Mouse (Mus musculus) limb, embryonic 14.5 days (tissue): ENCODE results near the gene Rhoj. TPM values are rescaled to one million over a fixed set of nuclear protein-coding genes. Genes with fewer than 3 reads are reported as not detected.

Experiments
- ATAC-seq: fragments of 200-750 bp; cut with Nextera tagmentation; 2 replicates; pipeline ENCODE4 v1.8.0; 2017; ENCODE audit warnings: low read depth, moderate number of reproducible peaks, moderate TSS enrichment; ENCODE audit not compliant: low FRiP score
- DNase-seq: peaks from one replicate; pipeline ENCODE4 v3.0.0-alpha.2; 2015; ENCODE audit warnings: low spot score
- H3K27ac ChIP-seq: fragments of 300-500 bp; sonication (generic); replicated peaks from 2 replicates; pipeline ENCODE4 v1.5.1; 2014; ENCODE audit warnings: low read depth, mild to moderate bottlenecking, low read length, moderate library complexity, mixed read lengths
- H3K27me3 ChIP-seq: fragments of 300-500 bp; sonication (generic); 2 replicates; pipeline ENCODE4 v1.6.1; 2014; ENCODE audit warnings: low read length, mixed read lengths; ENCODE audit not compliant: control insufficient read depth, insufficient read depth
- H3K36me3 ChIP-seq: fragments of 300-500 bp; sonication (generic); 2 replicates; pipeline ENCODE4 v1.6.1; 2014; ENCODE audit warnings: mild to moderate bottlenecking, low read length, moderate library complexity, mixed read lengths; ENCODE audit not compliant: control insufficient read depth, insufficient read depth
- H3K4me1 ChIP-seq: fragments of 300-500 bp; sonication (generic); 2 replicates; pipeline ENCODE4 v1.6.1; 2014; ENCODE audit warnings: antibody characterized with exemption, low read length, mixed read lengths; ENCODE audit not compliant: control insufficient read depth, insufficient read depth
- H3K4me2 ChIP-seq: fragments of 300-500 bp; sonication (generic); replicated peaks from 2 replicates; pipeline ENCODE4 v1.6.1; 2014; ENCODE audit warnings: low read depth, mild to moderate bottlenecking, low read length, moderate library complexity; ENCODE audit not compliant: severe bottlenecking
- H3K4me3 ChIP-seq: fragments of 300-500 bp; sonication (generic); replicated peaks from 2 replicates; pipeline ENCODE4 v1.5.1; 2014; ENCODE audit warnings: low read length
- H3K9ac ChIP-seq: fragments of 300-500 bp; sonication (generic); 2 replicates; pipeline ENCODE4 v1.6.1; 2014; ENCODE audit warnings: mild to moderate bottlenecking, low read depth, low read length, moderate library complexity; ENCODE audit not compliant: severe bottlenecking
- H3K9me3 ChIP-seq: fragments of 300-500 bp; sonication (generic); 2 replicates; pipeline ENCODE4 v1.6.1; 2016; ENCODE audit warnings: low read length; ENCODE audit not compliant: control insufficient read depth
- POLR2A ChIP-seq: fragments of 200-500 bp; IDR thresholded peaks from 2 replicates; pipeline ENCODE4 v1.8.0; 2012; ENCODE audit warnings: inconsistent platforms, mild to moderate bottlenecking, moderate library complexity, borderline replicate concordance; ENCODE audit not compliant: insufficient read depth, insufficient read length; ENCODE audit errors: extremely low read depth
- WGBS: fragments of 180-500 bp; shearing (Covaris S2); extraction: QIAGEN DNeasy Blood & Tissue Kit; methylation state at CpG from one replicate; pipeline ENCODE4 v1.1.7; 2014; 5-methylcytosine and 5-hydroxymethylcytosine counted together
- polyA plus RNA-seq, 2 experiments: library from polyadenylated mRNA; depleted of rRNA in 1 of 2; stranded (reverse) in 1 of 2; unstranded in 1 of 2; fragments of >200 nt; fragmentation: Nextera tagmentation in 1 of 2; extraction: Ambion mirVana in 1 of 2; gene quantifications; 2 replicates each; pipeline versions ENCODE4 v1.2.1 to v1.2.3; 2012 to 2014

Rhoj gene
- 80.1 and 81.1 TPM in 2 replicates for polyA plus RNA-seq (2012; rRNA removed)
- 90.3 and 99.9 TPM in 2 replicates for polyA plus RNA-seq (2014; fragmentation: Nextera tagmentation; extraction: Ambion mirVana)

DNA sequence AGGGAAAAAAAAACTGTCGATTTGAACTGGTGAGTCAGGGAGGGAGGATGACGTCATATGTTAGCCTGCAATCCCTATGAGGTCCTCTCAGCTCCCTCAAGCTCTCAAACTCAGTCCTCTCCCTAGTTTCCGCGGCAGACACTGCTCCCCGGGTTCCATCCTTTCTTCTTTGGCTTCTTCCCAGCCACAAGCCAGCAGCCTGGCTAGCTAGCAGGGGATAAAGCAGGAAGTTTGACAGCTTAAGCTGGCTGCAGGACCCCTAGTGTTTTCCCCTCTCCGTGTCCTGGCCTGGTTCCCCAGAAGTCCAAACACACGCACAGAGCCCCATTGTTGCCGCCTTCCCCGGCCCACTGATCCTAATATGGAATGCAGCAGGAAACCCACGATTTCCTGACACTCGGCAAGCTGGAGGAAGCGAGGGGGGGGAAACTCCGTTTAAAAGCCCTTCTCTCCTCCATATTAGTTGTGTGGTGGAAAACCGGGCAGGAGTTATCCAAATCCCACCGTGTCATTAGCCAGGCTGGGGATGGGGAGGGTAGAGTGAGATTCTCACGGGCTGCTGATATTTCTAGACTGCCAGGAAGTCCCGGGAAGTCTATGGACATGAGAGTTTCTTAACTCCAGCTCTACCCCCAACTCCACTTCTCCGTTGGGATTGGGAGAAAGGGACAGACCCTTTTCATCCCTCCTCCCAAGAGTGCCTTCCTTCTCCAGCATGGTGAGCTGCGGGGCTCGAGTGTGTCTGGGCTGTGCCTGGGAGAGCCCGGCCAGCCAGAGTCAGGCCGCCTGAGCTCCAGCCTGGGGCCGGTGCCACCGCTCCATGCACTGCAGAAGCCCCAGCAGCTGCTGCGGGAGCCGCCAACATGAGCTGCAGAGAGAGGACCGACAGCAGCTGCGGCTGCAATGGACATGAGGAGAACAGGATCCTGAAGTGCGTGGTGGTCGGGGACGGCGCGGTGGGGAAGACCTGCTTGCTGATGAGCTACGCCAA is at the start of gene Rhoj:
Rhoj (plus strand) TSS at position 362 of the 991 bp plus-strand sequence.
- DNase-seq (peak; percentile 84), ATAC-seq (peak; percentile 85)
- peak; percentile 59; the same call in 1 of the 2 replicates for TF ChIP-seq POLR2A
- 1% methylated on average over 33 of the region's 34 CpGs for WGBS
- peak within 1 kb of the TSS; percentile 76 for H3K9ac ChIP-seq
- peaks cover 8% of the 10 kb centered on the region for H3K4me1 ChIP-seq
- H3K4me2 ChIP-seq: peak within 1 kb of the TSS; percentile 73
- no peaks in the 10 kb centered on the region for H3K27me3 ChIP-seq
- H3K4me3 ChIP-seq: peak within 1 kb of the TSS; percentile 53
- H3K27ac ChIP-seq: peak within 1 kb of the TSS; percentile 93
- no peaks in the 10 kb centered on the region for H3K36me3 ChIP-seq
- no peaks in the 10 kb centered on the region for H3K9me3 ChIP-seq

DNA sequence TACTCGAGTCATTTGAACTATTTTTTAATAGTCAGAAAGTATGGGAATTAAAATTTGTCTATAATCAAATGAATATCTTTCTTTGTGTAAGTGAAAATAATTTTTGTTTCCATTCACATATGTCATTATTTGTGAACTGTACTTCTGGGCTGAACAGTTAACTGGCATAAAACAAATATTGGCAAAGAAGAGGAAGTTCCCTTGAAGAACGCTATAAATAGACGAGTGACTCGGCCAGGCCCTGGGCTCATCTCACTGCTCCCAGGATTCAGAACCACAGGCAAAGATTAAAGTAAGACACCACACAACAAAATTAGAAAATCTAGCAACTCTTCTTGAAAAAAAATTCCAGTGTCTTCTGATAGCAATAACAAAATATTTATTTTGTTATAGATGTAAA is 36.4 kb upstream of the Rhoj start:
- TF ChIP-seq POLR2A: no peak
- Histone ChIP-seq H3K27ac (no peak overlapping the region), H3K9me3 (no peaks in the 10 kb centered on the region), H3K4me1 (no peaks in the 10 kb centered on the region), H3K36me3 (no peaks in the 10 kb centered on the region), H3K9ac (no peak overlapping the region), H3K27me3 (no peaks in the 10 kb centered on the region), H3K4me3 (no peak overlapping the region), H3K4me2 (no peak overlapping the region)
- WGBS: 66% methylated on average over 4 of the region's 4 CpGs
- ATAC-seq (no peak), DNase-seq (no peak)

GRCm38 (mm10) chr12:75275730-75276129 is 32.4 kb upstream of the Rhoj start:
- 53% methylated on average over 2 of the region's 2 CpGs for WGBS
- H3K27me3 ChIP-seq: no peaks in the 10 kb centered on the region

GRCm38 (mm10) chr12:75277425-75277824 is 30.7 kb upstream of the Rhoj start:
- Histone ChIP-seq H3K9me3 (no peaks in the 10 kb centered on the region), H3K4me1 (no peaks in the 10 kb centered on the region), H3K27ac (no peak overlapping the region), H3K4me2 (no peak overlapping the region), H3K9ac (no peak overlapping the region), H3K36me3 (no peaks in the 10 kb centered on the region), H3K27me3 (no peaks in the 10 kb centered on the region), H3K4me3 (no peak overlapping the region)
- TF ChIP-seq POLR2A: no peak
- 94% methylated on average over 2 of the region's 2 CpGs for whole genome bisulfite sequencing
- ATAC-seq (no peak), DNase-seq (no peak)

More at GRCm38 (mm10) chr12:75275730-75276129, 32.4 kb upstream of the Rhoj start:
- Histone ChIP-seq H3K4me1 (no peaks in the 10 kb centered on the region), H3K36me3 (no peaks in the 10 kb centered on the region), H3K27ac (no peak overlapping the region), H3K9me3 (no peaks in the 10 kb centered on the region), H3K4me3 (no peak overlapping the region), H3K9ac (no peak overlapping the region), H3K4me2 (no peak overlapping the region)
- no peak for TF ChIP-seq POLR2A
- no peak for ATAC-seq
- DNase-seq: no peak

DNA sequence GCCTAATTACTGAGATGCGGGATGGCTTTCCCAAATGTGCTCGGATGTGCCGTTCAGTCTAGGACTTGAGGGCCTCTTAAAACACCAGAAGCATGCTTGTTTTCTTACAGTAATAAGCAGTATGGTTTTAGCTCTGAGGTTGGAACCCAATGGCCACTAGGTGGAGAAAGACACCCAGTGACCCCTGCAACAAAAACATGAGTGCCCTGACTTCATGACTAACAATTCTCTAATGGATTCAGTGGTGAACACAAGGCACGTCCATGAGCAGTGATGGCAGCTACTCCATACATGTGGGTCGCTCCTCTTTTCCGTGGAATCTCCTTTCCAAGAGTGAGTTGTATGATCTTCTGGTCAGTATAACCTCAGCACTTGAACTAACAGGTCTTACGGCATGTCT is 27.6 kb upstream of the Rhoj start:
- no peak for DNase-seq
- no peaks in the 10 kb centered on the region for H3K36me3 ChIP-seq
- no peak overlapping the region for H3K9ac ChIP-seq
- H3K27me3 ChIP-seq: no peaks in the 10 kb centered on the region
- H3K9me3 ChIP-seq: no peaks in the 10 kb centered on the region
- no peak overlapping the region for H3K4me2 ChIP-seq
- no peak for TF ChIP-seq POLR2A
- 56% methylated on average over 7 of the region's 7 CpGs for WGBS
- no peak overlapping the region for H3K27ac ChIP-seq
- no peak overlapping the region for H3K4me3 ChIP-seq
- ATAC-seq: no peak
- 0 out of 2 replicates have a peak, but pooled peaks cover 4% of the 10 kb centered on the region for H3K4me1 ChIP-seq
